Mouse (Mus musculus): ENCODE measurements at regions not wholly inside any gene's neighbourhood (a gene's known extent, or its start where the extent isn't known, plus 50 kb on each side); places are given as distances from the start of the nearest gene placed in this dataset.
A peak's percentile ranks its signal among the peaks of the same experiment; 100 is the strongest.
"Not testable (repeated sequence)": the region's sequence is repeated elsewhere in the genome, so short reads cannot be mapped to it uniquely, and the experiment has no call there.

DNA sequence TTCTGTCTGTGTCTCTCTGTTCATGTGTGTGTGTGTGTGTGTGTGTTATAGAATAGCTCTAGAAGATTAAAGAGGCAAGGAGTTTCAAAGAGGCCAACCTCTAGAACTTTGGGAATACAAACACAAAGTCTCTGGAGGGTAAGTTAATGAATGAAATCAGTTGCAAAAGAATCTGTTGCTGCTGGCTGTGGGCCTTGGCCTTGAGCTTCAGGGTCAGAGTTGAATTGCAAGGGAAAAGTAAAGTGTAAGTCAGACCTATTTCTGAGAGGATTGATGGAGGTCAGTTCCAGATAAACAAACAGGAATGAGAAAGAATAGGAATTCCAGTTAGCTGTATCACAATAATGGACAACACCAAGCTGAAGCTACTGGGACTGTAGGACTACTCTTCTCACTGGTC is 250.9 kb downstream of the Gm11232 start:
- no peaks in the 10 kb centered on the region for H3K36me3 ChIP-seq
- no peaks in the 10 kb centered on the region for H3K27me3 ChIP-seq
- H3K4me1 ChIP-seq = no peaks in the 10 kb centered on the region
- H3K27ac ChIP-seq = no peak overlapping the region
- no peak overlapping the region for H3K4me2 ChIP-seq (replicated peaks)
- ATAC-seq (ENCODE audit: low FRiP score, low read depth) = no peak
- H3K4me3 ChIP-seq = no peak overlapping the region
- no peak overlapping the region for H3K9ac ChIP-seq
- no peaks in the 10 kb centered on the region for H3K9me3 ChIP-seq

DNA sequence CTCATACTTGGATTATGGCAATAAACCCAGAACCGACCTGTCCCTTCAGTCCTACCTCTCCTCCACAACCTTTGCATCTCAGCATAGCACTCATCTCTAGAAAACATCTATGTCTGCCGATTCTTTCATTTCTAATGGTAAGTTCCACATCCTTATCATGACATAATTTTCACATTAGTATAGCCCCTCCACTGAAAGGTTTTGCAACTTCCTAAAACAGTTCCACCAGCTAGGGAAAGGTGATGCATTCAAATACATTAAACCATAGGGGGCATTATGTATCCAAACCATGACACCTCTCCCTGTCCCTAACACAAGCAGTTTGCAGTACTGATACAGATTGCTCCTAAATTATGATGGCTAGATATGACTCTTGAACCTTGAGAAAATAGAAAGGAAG is 268.0 kb downstream of the Gm11232 start:
- Histone ChIP-seq H3K9me3 (no peaks in the 10 kb centered on the region), H3K36me3 (no peaks in the 10 kb centered on the region), H3K4me1 (peaks cover 8% of the 10 kb centered on the region), H3K9ac (no peak overlapping the region), H3K27me3 (0 out of 2 replicates have a peak, but pooled peaks cover 2% of the 10 kb centered on the region), H3K4me2 (replicated peaks) (no peak overlapping the region), H3K4me3 (no peak overlapping the region), H3K27ac (no peak overlapping the region)
- 85% methylated on average over 2 of the region's 2 CpGs for WGBS
- no peak for ATAC-seq (ENCODE audit: low FRiP score, low read depth)

DNA sequence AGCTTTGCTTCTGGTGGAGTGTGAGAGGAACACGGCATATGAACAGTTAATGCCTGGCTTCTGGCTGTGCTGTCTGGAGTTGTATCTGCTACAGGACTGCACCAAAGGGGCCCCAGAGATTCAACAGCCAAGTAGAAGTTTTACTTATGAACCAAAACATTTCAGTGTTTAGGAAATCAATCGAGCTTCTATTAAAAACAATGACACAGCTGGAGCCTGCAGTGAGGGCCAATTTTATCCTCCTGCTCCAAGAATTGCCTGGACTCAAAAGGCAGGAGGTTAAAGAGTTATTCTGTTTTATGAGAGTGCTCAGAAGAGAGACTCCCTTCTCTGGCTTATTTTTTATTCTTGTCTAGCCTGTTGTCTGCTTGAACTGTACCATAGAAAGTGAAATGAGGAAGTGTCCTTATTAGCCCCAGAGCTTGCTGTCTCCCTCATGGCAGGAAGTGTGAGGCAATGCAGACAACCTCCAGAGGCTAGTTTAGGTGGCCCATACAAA is 269.1 kb downstream of the Gm11232 start:
- peaks cover 8% of the 10 kb centered on the region for H3K4me1 ChIP-seq
- H3K4me2 ChIP-seq (replicated peaks) = no peak overlapping the region
- WGBS = 17% methylated on average over 2 of the region's 2 CpGs
- no peaks in the 10 kb centered on the region for H3K36me3 ChIP-seq
- H3K27me3 ChIP-seq = 0 out of 2 replicates have a peak, but pooled peaks cover 2% of the 10 kb centered on the region
- no peak overlapping the region for H3K4me3 ChIP-seq
- H3K27ac ChIP-seq = peak overlapping the region; percentile 15; the same call in 1 of the 2 replicates
- peak; percentile 85 for ATAC-seq (ENCODE audit: low FRiP score, low read depth)
- no peaks in the 10 kb centered on the region for H3K9me3 ChIP-seq
- H3K9ac ChIP-seq = no peak overlapping the region

DNA sequence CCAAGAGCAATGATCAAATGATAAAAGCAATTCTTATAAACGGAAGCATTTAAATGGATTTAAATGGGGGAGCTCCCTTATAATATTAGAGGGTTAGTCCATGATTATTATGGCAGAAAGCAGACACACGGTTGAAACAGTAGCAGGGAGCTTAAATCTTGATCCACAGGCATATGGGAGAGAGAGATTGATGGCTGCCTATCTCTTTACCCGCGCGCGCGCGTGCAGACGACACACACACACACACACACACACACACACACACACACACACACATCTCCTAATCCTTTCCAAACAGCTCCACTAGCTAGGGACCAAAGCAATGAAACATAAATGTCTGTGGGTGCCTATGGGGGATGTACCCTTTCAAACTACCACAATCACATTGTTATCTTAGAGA is 269.7 kb downstream of the Gm11232 start:
- Histone ChIP-seq H3K4me1 (peaks cover 8% of the 10 kb centered on the region), H3K4me2 (replicated peaks) (no peak overlapping the region), H3K9ac (no peak overlapping the region)

DNA sequence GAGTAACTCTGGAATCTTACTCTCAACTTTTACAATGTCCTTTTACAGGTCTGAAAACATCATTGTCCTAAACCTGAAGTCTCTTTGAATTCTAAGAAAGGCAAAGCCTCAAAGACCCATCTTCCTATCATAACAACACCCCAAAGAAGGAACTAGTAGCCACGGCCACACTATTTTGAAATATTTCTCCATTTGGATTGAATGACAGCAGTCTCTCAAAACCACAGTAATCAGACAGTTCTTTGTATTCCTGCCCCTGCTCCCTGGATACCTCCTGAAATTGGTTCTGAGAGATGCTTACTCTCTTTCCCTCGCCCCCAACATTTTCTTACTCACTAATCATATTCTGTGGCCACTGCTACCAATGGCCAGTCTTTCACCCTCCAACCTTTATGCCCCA is 276.8 kb downstream of the Gm11232 start:
- no peak for ATAC-seq (ENCODE audit: low FRiP score, low read depth)
- H3K4me3 ChIP-seq = no peak overlapping the region
- no peaks in the 10 kb centered on the region for H3K9me3 ChIP-seq
- no peak overlapping the region for H3K4me2 ChIP-seq (replicated peaks)
- no peaks in the 10 kb centered on the region for H3K4me1 ChIP-seq
- H3K27ac ChIP-seq = no peak overlapping the region
- no peak overlapping the region for H3K9ac ChIP-seq
- H3K36me3 ChIP-seq = no peaks in the 10 kb centered on the region
- 0 out of 2 replicates have a peak, but pooled peaks cover 2% of the 10 kb centered on the region for H3K27me3 ChIP-seq
- WGBS = 92% methylated on average over 2 of the region's 2 CpGs

More for the DNA sequence above, 269.7 kb downstream of the Gm11232 start:
- WGBS = 89% methylated on average over 9 of the region's 9 CpGs
- H3K9me3 ChIP-seq = no peaks in the 10 kb centered on the region
- 0 out of 2 replicates have a peak, but pooled peaks cover 2% of the 10 kb centered on the region for H3K27me3 ChIP-seq
- H3K36me3 ChIP-seq = no peaks in the 10 kb centered on the region
- no peak overlapping the region for H3K27ac ChIP-seq
- no peak overlapping the region for H3K4me3 ChIP-seq
- ATAC-seq (ENCODE audit: low FRiP score, low read depth) = no peak

DNA sequence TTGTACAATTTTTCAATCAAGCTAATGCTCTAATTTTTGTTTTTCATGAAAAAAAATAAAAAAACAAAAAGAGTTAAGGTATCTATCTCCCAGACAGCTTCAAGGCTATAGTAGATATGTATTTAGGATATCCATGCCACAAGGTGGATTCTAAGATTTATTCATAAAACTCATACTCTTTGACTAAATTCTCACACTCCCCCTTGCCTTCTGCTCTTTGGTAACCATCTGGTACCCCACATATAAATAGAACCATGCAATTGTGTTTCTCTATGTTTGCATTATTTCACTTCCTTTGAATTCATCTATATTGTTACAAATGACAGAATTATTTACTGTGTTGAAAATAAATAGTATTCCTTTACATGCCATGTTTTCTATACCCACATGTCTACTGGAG is 287.2 kb downstream of the Gm11232 start:
- no peak overlapping the region for H3K27ac ChIP-seq
- H3K4me3 ChIP-seq = no peak overlapping the region
- no peak overlapping the region for H3K4me2 ChIP-seq (replicated peaks)
- H3K9me3 ChIP-seq = no peaks in the 10 kb centered on the region
- ATAC-seq (ENCODE audit: low FRiP score, low read depth) = no peak
- no peaks in the 10 kb centered on the region for H3K4me1 ChIP-seq
- no peaks in the 10 kb centered on the region for H3K27me3 ChIP-seq
- H3K9ac ChIP-seq = no peak overlapping the region
- no peaks in the 10 kb centered on the region for H3K36me3 ChIP-seq

DNA sequence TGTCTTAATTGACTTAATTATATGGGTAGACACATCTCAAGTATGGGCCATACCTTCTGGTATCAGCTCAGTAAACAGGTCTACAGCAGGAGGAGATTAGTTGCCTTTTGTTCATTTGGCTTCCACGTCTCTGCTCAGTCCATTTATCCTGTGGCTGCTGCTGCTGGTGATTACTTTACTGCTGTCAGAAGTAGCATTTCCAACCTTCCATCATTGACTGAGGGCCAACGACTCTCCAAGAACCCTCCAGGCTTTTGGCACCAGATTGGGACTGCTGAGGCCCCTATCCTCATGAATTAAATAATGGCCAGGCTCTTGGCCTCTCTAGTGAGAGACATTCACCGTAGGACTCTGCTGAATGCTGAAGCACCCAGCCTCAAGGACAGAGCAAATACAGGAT is 303.0 kb downstream of the Gm11232 start:
- Histone ChIP-seq H3K36me3 (no peaks in the 10 kb centered on the region), H3K27ac (no peak overlapping the region), H3K9me3 (no peaks in the 10 kb centered on the region), H3K4me2 (replicated peaks) (no peak overlapping the region), H3K4me3 (no peak overlapping the region), H3K4me1 (peaks cover 9% of the 10 kb centered on the region), H3K27me3 (0 out of 2 replicates have a peak, but pooled peaks cover 3% of the 10 kb centered on the region), H3K9ac (no peak overlapping the region)
- WGBS = 34% methylated on average over 3 of the region's 3 CpGs
- no peak for ATAC-seq (ENCODE audit: low FRiP score, low read depth)

DNA sequence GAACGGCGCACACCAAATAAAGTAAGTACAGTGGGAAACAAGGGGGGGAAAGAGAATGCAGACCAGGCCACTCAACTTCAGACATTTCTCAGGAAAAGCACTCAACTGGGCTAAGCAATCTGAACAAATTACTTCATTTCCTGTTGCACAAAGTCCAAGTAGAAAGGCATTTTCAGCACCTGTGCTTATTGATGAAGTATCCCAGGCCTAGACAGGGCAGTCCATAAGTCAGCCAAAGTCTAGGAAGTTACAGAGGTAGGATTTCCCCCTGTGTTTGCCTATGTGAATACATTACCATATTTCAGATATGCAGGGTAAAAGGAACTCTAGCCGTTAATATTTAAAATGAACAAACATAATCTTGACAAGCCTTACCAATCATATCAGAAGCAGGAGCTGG is 304.3 kb downstream of the Gm11232 start:
- peak; percentile 48; the same call in 1 of the 2 replicates for ATAC-seq (ENCODE audit: low FRiP score, low read depth)
- H3K4me3 ChIP-seq = no peak overlapping the region
- no peak overlapping the region for H3K9ac ChIP-seq
- H3K9me3 ChIP-seq = no peaks in the 10 kb centered on the region
- H3K27ac ChIP-seq = no peak overlapping the region
- 0 out of 2 replicates have a peak, but pooled peaks cover 3% of the 10 kb centered on the region for H3K27me3 ChIP-seq
- WGBS = 53% methylated on average over 3 of the region's 3 CpGs
- no peaks in the 10 kb centered on the region for H3K36me3 ChIP-seq
- no peak overlapping the region for H3K4me2 ChIP-seq (replicated peaks)
- peaks cover 9% of the 10 kb centered on the region for H3K4me1 ChIP-seq

DNA sequence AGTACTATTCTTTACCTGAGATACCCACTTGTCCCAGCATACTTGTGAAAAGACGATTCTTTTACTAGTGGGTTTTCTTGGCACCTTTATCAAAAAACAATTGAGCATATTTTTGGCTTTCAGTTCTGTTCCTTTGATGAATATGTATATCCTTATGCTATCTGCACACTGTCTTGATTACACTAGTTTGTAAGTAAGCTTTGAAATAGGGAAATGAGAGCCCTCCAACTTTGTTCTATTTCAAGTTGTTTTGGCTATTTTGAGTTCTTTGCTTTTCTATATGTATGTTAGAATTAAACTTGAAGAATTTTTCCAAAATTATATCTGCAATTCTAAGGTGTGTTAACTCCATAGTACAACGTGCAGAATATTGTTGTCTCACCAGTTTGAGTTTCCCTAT is 311.3 kb downstream of the Gm11232 start:
- Histone ChIP-seq H3K27ac (no peak overlapping the region), H3K4me1 (no peaks in the 10 kb centered on the region), H3K4me3 (no peak overlapping the region), H3K4me2 (replicated peaks) (no peak overlapping the region), H3K9me3 (no peaks in the 10 kb centered on the region), H3K27me3 (no peaks in the 10 kb centered on the region), H3K36me3 (no peaks in the 10 kb centered on the region), H3K9ac (no peak overlapping the region)
- 80% methylated on average over 2 of the region's 2 CpGs for WGBS
- no peak for ATAC-seq (ENCODE audit: low FRiP score, low read depth)

DNA sequence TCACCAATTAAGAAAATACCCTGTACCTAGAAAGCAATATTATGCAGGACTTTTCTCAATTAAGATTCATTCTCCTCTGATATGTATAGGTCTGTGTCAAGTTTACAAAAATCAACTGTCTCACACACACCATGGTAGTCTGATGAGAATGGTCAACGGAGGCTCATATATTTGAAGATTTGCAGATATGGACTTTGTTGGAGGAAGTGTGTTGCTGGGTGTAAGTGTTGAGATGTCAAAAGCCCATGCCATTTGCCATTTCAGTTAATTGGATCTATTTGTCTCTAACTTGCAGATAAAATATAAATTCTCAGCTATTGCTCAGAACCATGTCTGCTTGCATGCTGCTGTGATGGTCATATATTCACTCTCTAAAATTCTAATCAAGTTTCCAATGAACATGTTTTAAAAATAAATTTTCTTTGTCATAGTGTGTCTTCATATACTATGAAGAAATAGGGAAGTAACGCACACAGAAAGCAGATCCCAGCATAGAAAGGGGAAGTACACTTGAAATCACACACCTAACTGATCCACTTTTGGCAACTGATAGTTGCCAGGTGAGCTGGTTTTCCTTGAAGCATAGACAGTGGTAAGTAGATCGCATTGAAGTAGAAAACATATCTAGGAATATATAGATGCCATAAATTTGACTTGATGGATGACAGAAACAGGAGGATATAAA is 326.4 kb downstream of the Gm11232 start:
- Histone ChIP-seq H3K27ac (no peak overlapping the region), H3K36me3 (no peaks in the 10 kb centered on the region), H3K9me3 (no peaks in the 10 kb centered on the region), H3K4me2 (replicated peaks) (no peak overlapping the region), H3K9ac (no peak overlapping the region), H3K27me3 (no peaks in the 10 kb centered on the region), H3K4me3 (no peak overlapping the region), H3K4me1 (peaks cover 8% of the 10 kb centered on the region)
- ATAC-seq (ENCODE audit: low FRiP score, low read depth) = no peak
- 90% methylated on average over 3 of the region's 3 CpGs for WGBS

DNA sequence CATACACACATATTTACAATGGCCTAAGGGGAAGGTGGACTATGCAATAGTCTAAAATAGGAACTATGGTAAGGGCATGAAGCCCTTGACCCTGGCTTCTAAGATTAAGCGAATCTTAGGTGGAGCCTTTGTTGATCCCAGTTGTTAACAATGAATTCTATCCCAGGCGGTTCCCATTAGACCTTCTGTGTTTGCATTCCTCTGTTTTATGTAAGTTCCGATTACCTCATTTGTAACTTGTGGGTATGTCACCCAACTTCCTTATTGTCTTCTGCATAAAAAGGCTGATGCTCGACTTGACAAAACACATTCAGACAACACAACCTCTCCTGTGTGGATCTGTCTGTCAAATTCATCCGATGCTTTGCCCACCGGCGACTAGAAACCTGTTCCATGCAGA is 335.6 kb downstream of the Gm11232 start:
- H3K4me3 ChIP-seq; H3K9me3 ChIP-seq; H3K4me1 ChIP-seq; H3K27ac ChIP-seq; H3K36me3 ChIP-seq; H3K27me3 ChIP-seq; H3K4me2 ChIP-seq (replicated peaks); H3K9ac ChIP-seq; ATAC-seq (ENCODE audit: low FRiP score, low read depth): not testable (repeated sequence)
- WGBS = 92% methylated on average over 7 of the region's 7 CpGs

DNA sequence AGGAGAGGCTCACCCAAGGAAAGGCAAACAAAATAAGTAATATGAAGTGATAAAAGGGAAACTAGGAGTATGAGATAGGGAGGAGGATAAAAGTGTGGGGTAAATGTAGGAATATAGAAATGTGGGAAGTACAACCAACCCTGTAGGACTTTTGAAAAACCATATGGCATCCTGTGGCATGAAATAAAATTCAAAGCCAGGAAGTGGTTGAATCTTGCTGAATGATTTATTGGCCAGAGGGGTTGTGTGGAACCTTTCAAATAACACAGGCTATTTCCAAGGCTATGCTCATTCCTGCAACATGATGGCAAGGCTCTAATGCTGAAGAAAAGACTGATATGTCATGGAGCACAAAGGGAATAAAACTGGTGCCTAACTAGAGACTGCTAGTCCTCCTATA is 347.9 kb downstream of the Gm11232 start:
- H3K9me3 ChIP-seq = no peaks in the 10 kb centered on the region
- no peaks in the 10 kb centered on the region for H3K4me1 ChIP-seq
- H3K27ac ChIP-seq = no peak overlapping the region

DNA sequence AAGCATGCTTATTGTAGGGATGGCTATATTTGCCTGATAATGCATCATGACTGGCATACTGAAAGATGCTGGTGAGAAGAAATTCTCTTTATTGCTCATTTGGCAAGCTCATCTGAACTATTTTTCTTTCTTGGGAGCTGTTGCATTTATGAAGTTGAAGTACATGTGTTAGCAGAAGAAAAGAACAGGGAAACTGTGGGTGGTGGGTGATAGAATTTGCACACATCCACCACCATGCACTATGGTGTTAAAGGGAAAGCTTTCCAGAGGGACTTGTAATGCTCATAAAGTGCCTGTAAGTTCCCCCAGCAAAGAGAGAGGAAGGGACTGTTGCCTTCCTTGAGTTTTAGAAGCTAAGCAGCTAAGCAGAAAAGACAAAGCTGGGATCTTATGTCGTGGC is 367.3 kb downstream of the Gm11232 start:
- H3K4me2 ChIP-seq (replicated peaks) = no peak overlapping the region
- no peaks in the 10 kb centered on the region for H3K9me3 ChIP-seq
- H3K27me3 ChIP-seq = no peaks in the 10 kb centered on the region
- 84% methylated on average over 1 of the region's 1 CpGs for WGBS
- no peak overlapping the region for H3K4me3 ChIP-seq
- no peaks in the 10 kb centered on the region for H3K36me3 ChIP-seq
- no peaks in the 10 kb centered on the region for H3K4me1 ChIP-seq
- no peak overlapping the region for H3K9ac ChIP-seq
- H3K27ac ChIP-seq = no peak overlapping the region
- no peak for ATAC-seq (ENCODE audit: low FRiP score, low read depth)

More for the DNA sequence above, 347.9 kb downstream of the Gm11232 start:
- no peaks in the 10 kb centered on the region for H3K36me3 ChIP-seq
- ATAC-seq (ENCODE audit: low FRiP score, low read depth) = no peak
- H3K4me2 ChIP-seq (replicated peaks) = no peak overlapping the region
- H3K4me3 ChIP-seq = no peak overlapping the region
- H3K27me3 ChIP-seq = no peaks in the 10 kb centered on the region
- H3K9ac ChIP-seq = no peak overlapping the region
